Mouse (Mus musculus): ENCODE results near the gene Htr1a. TPM values are rescaled to one million over a fixed set of nuclear protein-coding genes. Genes with fewer than 3 reads are reported as not detected.

Gene Htr1a
- polyA plus RNA-seq, 1 experiment: not detected

DNA sequence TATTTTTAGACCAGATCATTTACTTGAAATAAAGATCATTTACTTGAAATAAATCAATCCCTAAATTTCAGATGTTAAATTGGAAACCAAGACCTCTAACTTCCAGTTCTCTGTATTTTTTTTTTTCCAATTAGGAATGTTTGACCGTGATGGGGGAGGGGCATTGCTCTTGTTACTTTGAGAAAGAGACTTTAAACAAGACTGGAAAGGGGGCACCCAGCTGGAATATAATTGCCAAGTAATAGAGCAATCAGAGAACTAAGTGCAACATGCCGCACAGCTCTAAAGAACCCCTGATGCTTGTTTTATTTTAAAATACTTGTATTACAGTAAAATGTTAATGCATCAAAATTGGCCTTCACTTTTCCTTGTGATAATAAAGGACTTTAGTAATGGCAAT, 4.3 kb downstream of the Htr1a start:
- DNase-seq: no peak
- TF ChIP-seq POLR2A (IDR thresholded peaks at IDR 0.05; ENCODE audit: borderline replicate concordance, extremely low read depth, low read depth, low read length) (no peak), CTCF (IDR thresholded peaks at IDR 0.05; ENCODE audit: insufficient read depth, low read length) (no peak)
- no peak overlapping the region for H3K4me3 ChIP-seq (replicated peaks; ENCODE audit: extremely low read depth, low read depth, low read length)
- 55% methylated on average over 2 of the region's 2 CpGs for WGBS
- no peaks in the 10 kb centered on the region for H3K4me1 ChIP-seq (ENCODE audit: control insufficient read depth, insufficient read depth, low read length)

DNA sequence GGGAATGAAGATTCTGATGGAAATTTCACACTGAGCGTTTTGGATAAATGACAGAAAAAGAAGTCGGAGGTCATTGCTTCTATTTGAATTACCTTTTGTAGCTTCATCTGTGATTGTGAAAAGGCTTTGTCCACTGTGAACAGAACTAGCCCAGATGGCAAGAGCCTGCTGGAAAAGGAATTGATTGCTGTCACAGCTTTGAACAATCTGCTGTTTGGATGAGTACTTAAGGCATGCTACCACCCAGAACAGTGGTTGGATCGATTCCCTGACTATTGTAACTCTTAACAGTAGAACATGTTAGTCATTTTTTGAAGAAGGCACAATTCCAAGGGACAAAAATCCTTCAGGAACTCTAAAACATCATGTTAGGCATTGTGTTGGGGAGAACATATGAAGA, 8.1 kb downstream of the Htr1a start:
- Histone ChIP-seq H3K4me1 (ENCODE audit: control insufficient read depth, insufficient read depth, low read length) (no peaks in the 10 kb centered on the region), H3K4me3 (replicated peaks; ENCODE audit: extremely low read depth, low read depth, low read length) (no peak overlapping the region)
- DNase-seq: no peak
- 79% methylated on average over 3 of the region's 3 CpGs for WGBS
- no peak for TF ChIP-seq POLR2A (IDR thresholded peaks at IDR 0.05; ENCODE audit: borderline replicate concordance, extremely low read depth, low read depth, low read length)
- TF ChIP-seq CTCF (IDR thresholded peaks at IDR 0.05; ENCODE audit: insufficient read depth, low read length): no peak

Other genes starting within 250 kb of the Htr1a start
- 1.7 and 1.9 TPM in 2 replicates for gene Rnf180, start 148.8 kb upstream of the Htr1a start, polyA plus RNA-seq (2012; rRNA removed)